Mouse (Mus musculus) C2C12 (cell line): ENCODE measurements around the gene Gm12253. TPM values are rescaled to one million over a fixed set of nuclear protein-coding genes. Genes with fewer than 3 reads are reported as not detected.

Experiments
- H3K27me3 ChIP-seq: one replicate; pipeline ENCODE4 v1.6.1; 2011; ENCODE audit not compliant: control insufficient read depth, insufficient read depth, insufficient read length
- H3K36me3 ChIP-seq: one replicate; pipeline ENCODE4 v1.6.1; 2011; ENCODE audit not compliant: control insufficient read depth, insufficient read depth
- H3K4me3 ChIP-seq: one replicate; pipeline ENCODE4 v1.5.1; 2011; ENCODE audit warnings: mild to moderate bottlenecking, control low read depth; ENCODE audit not compliant: poor library complexity, insufficient read depth, severe bottlenecking
- H3K79me2 ChIP-seq: one replicate; pipeline ENCODE4 v1.6.1; 2011; ENCODE audit not compliant: control insufficient read depth, insufficient read depth
- H3K79me3 ChIP-seq: one replicate; pipeline ENCODE4 v1.6.1; 2011; ENCODE audit warnings: low read depth, control low read depth
- H3ac ChIP-seq: one replicate; pipeline ENCODE3; 2011; ENCODE audit warnings: low read depth; ENCODE audit not compliant: control insufficient read depth, insufficient read length
- CEBPB ChIP-seq: IDR thresholded peaks from one replicate; pipeline ENCODE4 v1.6.1; 2011; ENCODE audit warnings: low read depth, mild to moderate bottlenecking, control low read depth, moderate library complexity
- CTCF ChIP-seq: IDR thresholded peaks from one replicate; pipeline ENCODE4 v1.5.1; 2011; ENCODE audit not compliant: control insufficient read depth, insufficient read depth, insufficient read length
- FOSL1 ChIP-seq: IDR thresholded peaks from one replicate; pipeline ENCODE4 v1.8.0; 2011; ENCODE audit warnings: mild to moderate bottlenecking, low read length; ENCODE audit not compliant: poor library complexity, insufficient read depth, severe bottlenecking
- MAX ChIP-seq: IDR thresholded peaks from one replicate; pipeline ENCODE4 v1.6.1; 2011; ENCODE audit warnings: mild to moderate bottlenecking, control low read depth
- MYOD1 ChIP-seq: IDR thresholded peaks from one replicate; pipeline ENCODE4 v1.6.1; 2011; ENCODE audit warnings: low read depth; ENCODE audit not compliant: control insufficient read depth, insufficient read length
- MYOG ChIP-seq: IDR thresholded peaks from one replicate; pipeline ENCODE4 v1.6.1; 2011; ENCODE audit not compliant: control insufficient read depth, insufficient read length; ENCODE audit errors: extremely low read depth
- USF1 ChIP-seq: IDR thresholded peaks from one replicate; pipeline ENCODE4 v1.6.1; 2011; ENCODE audit warnings: low read depth, mild to moderate bottlenecking, control low read depth, moderate library complexity
- long read RNA-seq, 2 experiments: library from polyadenylated mRNA; unstranded; transcript quantifications; one replicate each; pipeline ENCODE4 v2.0.0; 2019 to 2020
- polyA plus RNA-seq: library from polyadenylated mRNA; unstranded; fragments of >200 nt; fragmentation: generic; extraction: Trizol; gene quantifications from one replicate; pipeline ENCODE4 v1.2.1, GENCODE M21; 2012; ENCODE audit warnings: missing spikeins

The Gm12253 gene
- polyA plus RNA-seq = not detected
- long read RNA-seq, experiment 1 = 0 reads
- long read RNA-seq, experiment 2 = 0 reads

DNA sequence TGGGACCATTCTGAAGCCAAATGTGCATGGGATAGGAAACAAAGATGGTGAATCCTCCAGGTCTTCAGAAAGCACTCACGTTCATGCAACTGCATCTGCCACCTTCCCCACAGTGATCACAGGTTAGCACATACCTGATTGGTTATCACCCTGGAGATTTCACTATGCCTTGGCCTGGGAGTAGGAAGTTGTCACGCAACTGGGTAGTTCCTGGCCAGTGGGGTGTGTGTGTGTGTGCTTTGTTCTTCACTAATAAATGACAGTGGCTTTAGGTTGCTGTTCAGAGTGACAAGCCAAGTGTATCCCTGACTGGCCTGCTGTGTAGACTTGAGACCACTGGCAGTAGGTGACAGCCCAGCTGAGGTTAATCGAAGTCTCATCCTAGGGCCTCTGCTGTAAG is at the start of gene Gm12253:
Gene Gm12253 (plus strand): TSS at position 301 of the 400 bp plus-strand sequence.
- Histone ChIP-seq H3K4me3 (no peak within 1 kb of the TSS), H3K79me2 (no peaks in the 10 kb centered on the region), H3ac (no peak within 1 kb of the TSS), H3K79me3 (no peaks in the 10 kb centered on the region), H3K36me3 (no peaks in the 10 kb centered on the region), H3K27me3 (peaks cover 3% of the 10 kb centered on the region)
- no peak for TF ChIP-seq CTCF
- TF ChIP-seq MYOG = no peak
- no peak for TF ChIP-seq USF1
- no peak for TF ChIP-seq CEBPB
- TF ChIP-seq MYOD1 = no peak
- no peak for TF ChIP-seq FOSL1
- TF ChIP-seq MAX = no peak

DNA sequence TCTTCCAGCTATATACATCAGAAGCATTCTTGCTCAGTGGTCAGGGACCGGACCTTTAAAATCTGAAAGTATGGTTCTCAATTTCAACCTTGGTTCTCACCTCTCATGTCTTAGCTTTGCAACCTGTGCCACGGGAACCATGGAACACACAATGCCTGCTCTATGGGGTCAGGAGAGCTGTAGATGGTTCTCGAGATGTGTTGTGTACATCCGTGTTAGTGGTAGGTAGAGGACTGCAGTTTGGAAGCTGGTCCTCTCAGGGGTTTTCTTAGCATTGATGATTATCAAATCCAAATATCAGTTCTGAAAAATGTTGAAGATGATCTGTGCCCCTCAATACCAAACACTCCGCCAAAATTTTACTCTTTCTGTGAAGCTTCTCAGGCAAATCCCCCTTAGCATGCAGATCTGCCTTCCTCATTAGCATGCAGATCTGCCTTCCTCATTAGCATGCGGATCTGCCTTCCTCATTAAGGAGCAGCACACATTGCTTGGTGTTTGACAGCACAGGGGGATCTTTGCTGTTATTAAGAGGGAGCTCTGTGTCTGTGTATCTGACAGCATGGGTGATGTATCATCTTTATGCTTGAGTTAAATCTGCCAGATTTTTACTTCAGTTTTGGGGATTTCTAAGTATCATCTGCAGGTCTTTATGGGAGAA is 32.2 kb upstream of the Gm12253 start:
- no peaks in the 10 kb centered on the region for H3K27me3 ChIP-seq
- H3K79me3 ChIP-seq = no peaks in the 10 kb centered on the region
- H3K36me3 ChIP-seq = no peaks in the 10 kb centered on the region
- no peaks in the 10 kb centered on the region for H3K79me2 ChIP-seq
- no peak overlapping the region for H3ac ChIP-seq
- no peak overlapping the region for H3K4me3 ChIP-seq
- TF ChIP-seq MYOD1 = no peak
- TF ChIP-seq CEBPB = no peak
- TF ChIP-seq USF1 = no peak
- no peak for TF ChIP-seq CTCF
- no peak for TF ChIP-seq FOSL1
- no peak for TF ChIP-seq MYOG
- TF ChIP-seq MAX = no peak

DNA sequence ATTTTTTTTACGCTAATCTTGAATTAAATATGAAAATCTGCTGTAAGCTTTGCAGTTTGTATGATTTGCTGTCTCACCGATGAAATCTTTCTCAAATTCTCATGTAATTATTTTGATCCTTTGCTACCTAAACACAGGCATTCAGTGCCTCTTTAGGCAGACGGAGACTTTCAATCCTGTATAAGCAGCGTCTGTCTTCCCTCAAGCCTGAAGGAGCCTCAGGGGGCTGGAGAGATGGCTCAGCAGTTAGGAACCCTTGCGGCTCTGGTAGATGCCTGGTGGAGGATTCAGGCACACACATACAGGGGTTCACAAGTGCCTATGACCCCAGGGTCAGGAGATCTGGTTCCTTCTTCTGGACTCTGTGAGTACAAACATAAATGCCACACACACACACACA is 31.7 kb upstream of the Gm12253 start:
- no peaks in the 10 kb centered on the region for H3K79me3 ChIP-seq
- no peak overlapping the region for H3K4me3 ChIP-seq
- no peaks in the 10 kb centered on the region for H3K27me3 ChIP-seq
- no peak for TF ChIP-seq MAX
- TF ChIP-seq CEBPB = no peak
- no peak for TF ChIP-seq CTCF
- TF ChIP-seq USF1 = no peak
- no peak for TF ChIP-seq MYOD1
- no peak for TF ChIP-seq MYOG
- no peak for TF ChIP-seq FOSL1
- H3K79me2 ChIP-seq = no peaks in the 10 kb centered on the region
- no peaks in the 10 kb centered on the region for H3K36me3 ChIP-seq
- H3ac ChIP-seq = no peak overlapping the region

DNA sequence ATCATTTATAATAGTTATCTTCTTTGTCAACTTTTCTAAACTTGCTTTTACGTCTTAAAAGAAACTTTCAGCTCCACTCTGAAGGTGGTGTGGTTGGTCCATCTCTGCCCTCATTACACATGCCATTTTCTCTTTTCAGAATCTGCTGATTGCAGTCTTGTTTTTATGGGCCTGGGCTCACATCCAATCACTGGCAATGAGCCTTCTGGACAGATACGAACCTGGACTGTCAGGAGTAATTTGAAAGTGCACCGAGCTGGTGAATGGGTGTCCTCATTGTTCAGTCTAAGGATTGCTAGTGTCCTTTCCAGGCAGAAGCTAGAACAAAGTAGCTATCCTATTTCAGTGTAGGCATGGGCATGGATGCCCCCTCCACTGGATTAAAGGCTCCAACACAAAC is 24.3 kb upstream of the Gm12253 start:
- H3K79me2 ChIP-seq = no peaks in the 10 kb centered on the region
- no peaks in the 10 kb centered on the region for H3K79me3 ChIP-seq
- H3ac ChIP-seq = no peak overlapping the region
- no peaks in the 10 kb centered on the region for H3K36me3 ChIP-seq
- no peak overlapping the region for H3K4me3 ChIP-seq
- no peak for TF ChIP-seq MYOG
- TF ChIP-seq CEBPB = no peak
- no peak for TF ChIP-seq USF1
- H3K27me3 ChIP-seq = no peaks in the 10 kb centered on the region

DNA sequence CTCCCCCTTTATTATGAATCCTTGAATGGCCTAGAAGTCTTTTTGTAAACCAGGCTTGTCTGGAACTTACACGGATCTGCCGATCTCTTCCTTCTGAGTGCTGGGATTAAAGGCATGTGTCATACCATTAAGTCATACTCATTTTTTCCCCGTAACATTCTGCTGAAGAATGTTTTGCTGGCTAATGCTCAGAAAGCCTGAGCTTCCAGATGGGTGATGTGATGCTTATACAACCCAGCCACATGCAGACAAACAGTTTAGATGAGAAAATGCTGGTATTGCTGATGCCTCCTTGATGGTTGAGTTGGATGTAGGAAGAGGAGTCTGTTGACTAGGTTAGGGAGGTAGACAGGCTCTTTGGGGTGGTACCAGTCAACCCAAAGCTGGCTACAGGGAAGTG is 14.0 kb upstream of the Gm12253 start:
- Histone ChIP-seq H3K79me2 (no peaks in the 10 kb centered on the region), H3K4me3 (no peak overlapping the region), H3ac (no peak overlapping the region), H3K36me3 (no peaks in the 10 kb centered on the region), H3K27me3 (no peaks in the 10 kb centered on the region), H3K79me3 (no peaks in the 10 kb centered on the region)
- no peak for TF ChIP-seq MYOD1
- no peak for TF ChIP-seq MAX

DNA sequence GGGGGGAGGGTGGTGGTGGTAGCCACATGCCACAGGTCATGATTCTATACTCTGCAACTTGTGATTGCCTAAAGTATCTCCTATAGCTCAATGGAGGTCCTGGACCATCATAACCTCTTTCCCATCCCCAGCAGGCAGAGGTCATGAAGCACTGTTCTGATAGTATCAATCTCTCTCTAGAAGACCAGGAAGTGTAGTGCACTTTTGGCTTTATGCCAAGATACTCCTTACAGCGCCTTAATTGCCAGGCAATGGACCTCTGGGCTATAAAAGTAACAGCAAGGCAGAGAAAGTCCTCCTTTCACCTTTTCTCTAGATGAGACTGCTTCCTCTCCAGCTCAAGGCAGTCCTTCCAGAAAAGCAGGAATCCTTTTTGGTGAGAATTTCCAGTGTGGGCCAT is 11.5 kb upstream of the Gm12253 start, which contains the start of gene 1810065E05Rik:
Gene 1810065E05Rik (plus strand): TSS at position 297 of the 400 bp plus-strand sequence.
- H3K4me3 ChIP-seq = no peak within 1 kb of the TSS
- no peaks in the 10 kb centered on the region for H3K79me3 ChIP-seq
- no peak within 1 kb of the TSS for H3ac ChIP-seq
- no peaks in the 10 kb centered on the region for H3K36me3 ChIP-seq
- no peaks in the 10 kb centered on the region for H3K27me3 ChIP-seq
- no peaks in the 10 kb centered on the region for H3K79me2 ChIP-seq
- TF ChIP-seq MYOG (no peak), MYOD1 (no peak), USF1 (no peak), CEBPB (no peak), CTCF (no peak), MAX (no peak), FOSL1 (no peak)
